Mouse (Mus musculus): ENCODE data around the gene Gm11114. TPM values are rescaled to one million over a fixed set of nuclear protein-coding genes. Genes with fewer than 3 reads are reported as not detected.

Gene Gm11114
- not detected for total RNA-seq (2021)
- long read RNA-seq, experiment 1: 0 reads
- long read RNA-seq, experiment 2: 0 reads

GRCm38 (mm10) chr9:85312473-85312872, at the start of gene Gm11114:
Gene Gm11114 (plus strand): TSS chr9:85312773.
- DNase-seq (ENCODE audit: low spot score in 2 of 2): no peak

- no peak for DNase-seq (ENCODE audit: low spot score in 2 of 2)
Measured at GRCm38 (mm10) chr9:85266847-85267246, 45.7 kb upstream of the Gm11114 start.

- no peak for DNase-seq (ENCODE audit: low spot score in 2 of 2)
Measured at GRCm38 (mm10) chr9:85274114-85274513, 38.5 kb upstream of the Gm11114 start.

- DNase-seq (ENCODE audit: low spot score in 2 of 2): no peak
Measured at GRCm38 (mm10) chr9:85302849-85303248, 9.7 kb upstream of the Gm11114 start.

- no peak for DNase-seq (ENCODE audit: low spot score in 2 of 2)
Measured at GRCm38 (mm10) chr9:85303378-85303777, 9.2 kb upstream of the Gm11114 start.

GRCm38 (mm10) chr9:85316122-85316521, 3.5 kb downstream of the Gm11114 start:
- no peak for DNase-seq (ENCODE audit: low spot score in 2 of 2)

GRCm38 (mm10) chr9:85320167-85320951, 7.8 kb downstream of the Gm11114 start:
- no peak for DNase-seq (ENCODE audit: low spot score in 2 of 2)

- no peak for DNase-seq (ENCODE audit: low spot score in 2 of 2)
Measured at GRCm38 (mm10) chr9:85324158-85324875, 11.7 kb downstream of the Gm11114 start.

- no peak for DNase-seq (ENCODE audit: low spot score in 2 of 2)
Measured at GRCm38 (mm10) chr9:85325201-85325868, 12.8 kb downstream of the Gm11114 start.

- DNase-seq (ENCODE audit: low spot score in 2 of 2): peak; percentile 22 to 37
Measured at GRCm38 (mm10) chr9:85326292-85327241, 14.0 kb downstream of the Gm11114 start.

GRCm38 (mm10) chr9:85327242-85328211, 15.0 kb downstream of the Gm11114 start, which contains the start of gene Tent5a:
Gene Tent5a (minus strand): TSS chr9:85327348.
- DNase-seq (ENCODE audit: low spot score in 2 of 2): peak; percentile 58 to 74

- DNase-seq (ENCODE audit: low spot score in 2 of 2): peak; percentile 81 to 83
Measured at GRCm38 (mm10) chr9:85328259-85328658, 15.7 kb downstream of the Gm11114 start.

GRCm38 (mm10) chr9:85331521-85331920, 18.9 kb downstream of the Gm11114 start:
- no peak for DNase-seq (ENCODE audit: low spot score in 2 of 2)

GRCm38 (mm10) chr9:85336046-85336445, 23.5 kb downstream of the Gm11114 start:
- DNase-seq (ENCODE audit: low spot score in 2 of 2): no peak

GRCm38 (mm10) chr9:85340303-85340702, 27.7 kb downstream of the Gm11114 start:
- DNase-seq (ENCODE audit: low spot score in 2 of 2): no peak

GRCm38 (mm10) chr9:85342892-85343785, 30.6 kb downstream of the Gm11114 start:
- DNase-seq (ENCODE audit: low spot score in 2 of 2): no peak

- no peak for DNase-seq (ENCODE audit: low spot score in 2 of 2)
Measured at GRCm38 (mm10) chr9:85347823-85348523, 35.4 kb downstream of the Gm11114 start.

- no peak for DNase-seq (ENCODE audit: low spot score in 2 of 2)
Measured at GRCm38 (mm10) chr9:85355559-85355958, 43.0 kb downstream of the Gm11114 start.

Measured in adrenal gland, postnatal 4 days (tissue).